Mouse (Mus musculus) E14TG2a.4 (cell line): ENCODE data around the gene Syt3.

Source experiments
- CTCF ChIP-seq: conservative IDR thresholded peaks from 2 replicates; pipeline ENCODE4 v1.5.1; 2014; ENCODE audit warnings: low read length
- NANOG ChIP-seq: IDR thresholded peaks from 2 replicates; pipeline ENCODE4 v1.6.1; 2014; ENCODE audit warnings: borderline replicate concordance, low read length, mixed read lengths
- POU5F1 ChIP-seq: IDR thresholded peaks from 2 replicates; pipeline ENCODE4 v1.6.1; 2014; ENCODE audit warnings: low read length, borderline replicate concordance

- no peak for TF ChIP-seq POU5F1
- TF ChIP-seq CTCF: no peak
- no peak for TF ChIP-seq NANOG
Measured at GRCm38 (mm10) chr7:44393284-44393683, 9.4 kb downstream of the Syt3 start.
